Mouse (Mus musculus) retina, embryonic 14.5 days (tissue): Measurements from ENCODE around the gene Tcn2.

Experiments
- DNase-seq: peaks from one replicate; pipeline ENCODE4 v3.0.0-alpha.2; 2015; ENCODE audit warnings: low spot score

The Tcn2 gene

GRCm38 (mm10) chr11:3894406-3895281, 37.3 kb downstream of the Tcn2 start, which contains the start of the genes 4921536K21Rik and Dusp18:
Gene 4921536K21Rik, minus strand, starts transcription at chr11:3895098.
Gene Dusp18, plus strand, starts transcription at chr11:3895240.
- DNase-seq: peak; percentile 95

- no peak for DNase-seq
Measured at GRCm38 (mm10) chr11:3893970-3894369, 38.0 kb downstream of the Tcn2 start.

- no peak for DNase-seq
Measured at GRCm38 (mm10) chr11:3887331-3887730, 44.6 kb downstream of the Tcn2 start.

- no peak for DNase-seq
Measured at GRCm38 (mm10) chr11:3883711-3884110, 48.2 kb downstream of the Tcn2 start.

GRCm38 (mm10) chr11:3879836-3880235, 52.1 kb downstream of the Tcn2 start:
- peak; percentile 93 for DNase-seq

- DNase-seq: no peak
Measured at GRCm38 (mm10) chr11:3878660-3879059, 53.3 kb downstream of the Tcn2 start.

- no peak for DNase-seq
Measured at GRCm38 (mm10) chr11:3876419-3876818, 55.5 kb downstream of the Tcn2 start.
